Mouse (Mus musculus): Measurements from ENCODE around the gene Spcs1. TPM values are rescaled to one million over a fixed set of nuclear protein-coding genes. Genes with fewer than 3 reads are reported as not detected.

The Spcs1 gene
- 100 to 1,000 TPM; 137 to 156 TPM for total RNA-seq (2021)
- long read RNA-seq, experiment 1, transcript Spcs1-204 (4 exons, 949 nt): major isoform, 66 of 71 reads
- long read RNA-seq, experiment 1, partial matches to known transcripts: 1 of 71 reads
- long read RNA-seq, experiment 1, other reads (novel, unspliced or antisense): 1 of 71 reads
- long read RNA-seq, experiment 2, transcript Spcs1-204 (4 exons, 949 nt): major isoform, 46 of 51 reads
- long read RNA-seq, experiment 2, partial matches to known transcripts: 0 of 51 reads
- long read RNA-seq, experiment 2, other reads (novel, unspliced or antisense): 0 of 51 reads

- intact Hi-C loops (cut with DNase I): loop anchor here (1.0 to 2.0 kb wide), 2 partner anchors 18 to 51 kb away; partner anchors contain the start of genes Gnl3, Nek4 and Pbrm1
- Histone ChIP-seq H3K27ac (peak within 1 kb of the TSS; percentile 98), H3K4me3 (peak within 1 kb of the TSS; percentile 72)
- peak; percentile 84 to 86 for DNase-seq (ENCODE audit: extremely low spot score in 1 of 2, low spot score in 2 of 2)
- TF ChIP-seq CTCF (IDR thresholded peaks at IDR 0.05): no peak
These were observed at the start of gene Spcs1, which contains the start of gene Glt8d1 for GRCm38 (mm10) chr14:31001307-31002205. TSS of gene Spcs1 (minus strand) at chr14:31001672. TSS of gene Glt8d1 (plus strand) at chr14:31001400.

- Histone ChIP-seq H3K27ac (no peak overlapping the region), H3K4me3 (no peak overlapping the region)
- intact Hi-C loops (cut with DNase I): loop anchor here (5.0 kb wide), 1 partner anchor 34 kb away; no protein-coding TSS in a partner anchor
- DNase-seq (ENCODE audit: extremely low spot score in 1 of 2, low spot score in 2 of 2): no peak
- no peak for TF ChIP-seq CTCF (IDR thresholded peaks at IDR 0.05)
These were observed 44.3 kb upstream of the Spcs1 start for GRCm38 (mm10) chr14:31045817-31046216.

GRCm38 (mm10) chr14:31045296-31045695 is 43.8 kb upstream of the Spcs1 start:
- H3K4me3 ChIP-seq: no peak overlapping the region
- no peak for DNase-seq (ENCODE audit: extremely low spot score in 1 of 2, low spot score in 2 of 2)
- H3K27ac ChIP-seq: no peak overlapping the region
- TF ChIP-seq CTCF (IDR thresholded peaks at IDR 0.05): no peak
- intact Hi-C loops (cut with DNase I): loop anchor here (5.0 kb wide), 1 partner anchor 33 kb away; no protein-coding TSS in a partner anchor

- no peak overlapping the region for H3K4me3 ChIP-seq
- intact Hi-C loops (cut with DNase I): no loop called here
- TF ChIP-seq CTCF (IDR thresholded peaks at IDR 0.05): peak; percentile 36
- H3K27ac ChIP-seq: no peak overlapping the region
- DNase-seq (ENCODE audit: extremely low spot score in 1 of 2, low spot score in 2 of 2): no peak
These were observed 24.3 kb upstream of the Spcs1 start for GRCm38 (mm10) chr14:31025785-31026184.

GRCm38 (mm10) chr14:31022579-31022978 is 21.1 kb upstream of the Spcs1 start:
- DNase-seq (ENCODE audit: extremely low spot score in 1 of 2, low spot score in 2 of 2): no peak
- H3K27ac ChIP-seq: no peak overlapping the region
- H3K4me3 ChIP-seq: no peak overlapping the region
- intact Hi-C loops (cut with DNase I): no loop called here
- TF ChIP-seq CTCF (IDR thresholded peaks at IDR 0.05): no peak

- intact Hi-C loops (cut with DNase I): loop anchor here (1.0 to 5.0 kb wide), 2 partner anchors 18 to 233 kb away; partner anchors contain the start of genes Bap1, Glt8d1, Phf7 and Spcs1
- H3K4me3 ChIP-seq: peak overlapping the region; percentile 92
- DNase-seq (ENCODE audit: extremely low spot score in 1 of 2, low spot score in 2 of 2): peak; percentile 60 to 71
- peak overlapping the region; percentile 72 for H3K27ac ChIP-seq
- TF ChIP-seq CTCF (IDR thresholded peaks at IDR 0.05): no peak
These were observed 18.1 kb upstream of the Spcs1 start for GRCm38 (mm10) chr14:31019331-31020205.

- intact Hi-C loops (cut with DNase I): loop anchor here (1.0 to 5.0 kb wide), 2 partner anchors 18 to 233 kb away; partner anchors contain the start of genes Bap1, Glt8d1, Phf7 and Spcs1
- peak within 1 kb of the TSS; percentile 81 for H3K27ac ChIP-seq
- peak; percentile 98 for DNase-seq (ENCODE audit: extremely low spot score in 1 of 2, low spot score in 2 of 2)
- peak; percentile 10 for TF ChIP-seq CTCF (IDR thresholded peaks at IDR 0.05)
- H3K4me3 ChIP-seq: peak within 1 kb of the TSS; percentile 92
These were observed 17.4 kb upstream of the Spcs1 start, which contains the start of the genes Pbrm1 and Gnl3 for GRCm38 (mm10) chr14:31018860-31019291. TSS of gene Pbrm1 (plus strand) at chr14:31019138. TSS of gene Gnl3 (minus strand) at chr14:31019152.

- Histone ChIP-seq H3K4me3 (peak overlapping the region; percentile 92), H3K27ac (no peak overlapping the region)
- intact Hi-C loops (cut with DNase I): loop anchor here (5.0 kb wide), 1 partner anchor 234 kb away; the partner anchor contains the start of genes Bap1 and Phf7
- no peak for DNase-seq (ENCODE audit: extremely low spot score in 1 of 2, low spot score in 2 of 2)
- TF ChIP-seq CTCF (IDR thresholded peaks at IDR 0.05): no peak; the same call in 1 of the 2 replicates
These were observed 16.4 kb upstream of the Spcs1 start for GRCm38 (mm10) chr14:31017854-31018253.

GRCm38 (mm10) chr14:31016063-31016462 is 14.6 kb upstream of the Spcs1 start:
- intact Hi-C loops (cut with DNase I): loop anchor here (5.0 kb wide), 1 partner anchor 236 kb away; the partner anchor contains the start of genes Bap1 and Phf7
- TF ChIP-seq CTCF (IDR thresholded peaks at IDR 0.05): no peak
- no peak for DNase-seq (ENCODE audit: extremely low spot score in 1 of 2, low spot score in 2 of 2)
- Histone ChIP-seq H3K4me3 (no peak overlapping the region), H3K27ac (no peak overlapping the region)

GRCm38 (mm10) chr14:31013928-31014327 is 12.5 kb upstream of the Spcs1 start:
- H3K27ac ChIP-seq: no peak overlapping the region
- TF ChIP-seq CTCF (IDR thresholded peaks at IDR 0.05): no peak
- no peak for DNase-seq (ENCODE audit: extremely low spot score in 1 of 2, low spot score in 2 of 2)
- intact Hi-C loops (cut with DNase I): loop anchor here (5.0 kb wide), 1 partner anchor 33 kb away; no protein-coding TSS in a partner anchor
- H3K4me3 ChIP-seq: no peak overlapping the region

Data from left cerebral cortex, adult 2 months (tissue).